Mouse (Mus musculus) lung, postnatal 0 days (tissue): ENCODE measurements around the gene Slc2a1.

Source experiments
- CTCF ChIP-seq: IDR thresholded peaks from 2 replicates; pipeline ENCODE4 v1.5.1; 2016; ENCODE audit warnings: antibody characterized with exemption, mild to moderate bottlenecking
- EP300 ChIP-seq: IDR thresholded peaks from 2 replicates; pipeline ENCODE4 v1.6.1; 2016; ENCODE audit warnings: antibody characterized with exemption, mild to moderate bottlenecking, control low read depth

- TF ChIP-seq CTCF, result peak; percentile 62
- TF ChIP-seq EP300, result no peak
Observed at GRCm38 (mm10) chr4:119068918-119069317, 39.6 kb upstream of the Slc2a1 start.
